Mouse (Mus musculus): ENCODE measurements around the gene Trap1.
A peak's percentile ranks its signal among the peaks of the same experiment; 100 is the strongest.
"Not testable (repeated sequence)": the region's sequence is repeated elsewhere in the genome, so short reads cannot be mapped to it uniquely, and the experiment has no call there.

The Trap1 gene

GRCm38 (mm10) chr16:4034476-4034875 is 43.2 kb downstream of the Trap1 start:
- no peak for DNase-seq

DNA sequence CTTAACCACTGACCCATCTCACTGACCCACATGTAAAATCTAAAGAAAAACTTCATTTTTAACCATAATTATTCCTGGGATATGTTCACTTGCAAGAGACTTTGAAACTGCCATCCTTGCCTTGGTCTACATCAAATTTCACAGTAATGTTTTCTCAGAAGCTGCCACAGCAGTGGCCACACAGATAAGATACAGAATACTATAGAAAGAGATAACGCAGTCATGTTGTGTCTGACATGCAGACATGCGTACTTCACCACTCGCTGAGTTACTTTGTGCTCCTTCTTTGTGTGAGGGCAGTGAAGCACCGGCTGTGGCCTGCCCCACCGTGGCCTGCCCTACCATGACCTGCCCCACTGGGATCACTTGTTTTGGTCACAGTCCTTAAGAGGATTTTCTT is 43.7 kb downstream of the Trap1 start:
- DNase-seq, result no peak

- DNase-seq, result no peak
These were observed 45.3 kb downstream of the Trap1 start for GRCm38 (mm10) chr16:4032341-4032748.

DNA sequence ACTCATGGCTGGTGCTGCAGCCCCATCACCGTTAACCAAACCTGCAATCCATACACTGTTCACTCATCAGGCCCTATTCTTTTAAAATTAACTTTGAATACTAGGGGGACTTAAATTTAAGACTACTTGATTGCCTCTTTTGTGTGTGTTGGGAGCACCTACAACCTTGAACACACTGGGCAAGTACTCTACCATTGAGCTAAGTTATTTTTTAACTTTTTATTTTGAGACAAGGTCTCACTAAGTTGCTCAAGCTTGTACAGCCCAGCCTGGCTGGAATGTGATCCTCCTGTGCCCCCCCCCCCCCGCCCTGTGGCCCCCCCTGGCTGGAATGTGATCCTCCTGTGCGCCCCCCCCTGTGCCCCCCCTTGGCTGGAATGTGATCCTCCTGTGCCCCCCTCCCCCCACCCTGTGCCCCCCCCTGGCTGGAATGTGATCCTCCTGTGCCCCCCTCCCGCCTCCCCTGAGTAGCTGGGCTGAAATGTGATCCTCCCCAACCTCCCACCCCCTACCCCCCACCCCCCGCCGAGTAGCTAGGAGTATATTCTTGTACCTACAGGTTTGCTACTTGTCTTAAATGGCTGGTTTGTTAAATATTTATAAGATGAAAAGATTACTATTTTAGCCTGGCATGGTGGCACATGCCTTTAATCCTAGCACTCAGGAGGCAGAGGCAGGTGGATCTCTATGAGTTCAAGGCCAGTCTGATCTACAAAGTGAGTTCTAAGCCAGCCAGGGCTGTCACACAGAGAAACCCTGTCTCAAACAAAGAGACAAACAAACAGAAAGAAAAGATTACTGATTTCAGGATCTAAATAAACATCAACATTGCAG is 46.0 kb downstream of the Trap1 start:
- no peak for DNase-seq

DNA sequence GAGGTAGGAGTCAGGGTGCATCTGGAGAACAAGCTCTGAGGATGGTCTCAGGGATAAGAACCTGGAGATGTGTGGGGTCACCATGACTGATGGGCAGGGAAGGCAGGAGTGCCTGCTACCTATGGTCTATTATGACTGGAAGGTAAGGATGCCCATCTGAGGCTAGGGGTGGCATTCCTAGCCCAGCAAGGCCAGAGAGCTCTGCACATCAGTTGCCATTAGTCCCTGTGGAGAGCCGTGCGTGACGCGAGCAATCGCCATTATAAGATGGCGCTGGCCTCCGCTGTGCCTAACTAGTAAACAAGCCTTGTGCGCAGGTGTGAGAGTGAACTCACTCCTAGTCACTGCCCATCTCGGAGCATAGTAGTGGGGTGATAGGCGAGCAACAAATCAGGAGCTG is 47.1 kb downstream of the Trap1 start:
- DNase-seq, result no peak

- no peak for DNase-seq
These were observed 48.2 kb downstream of the Trap1 start for GRCm38 (mm10) chr16:4029371-4029841.

GRCm38 (mm10) chr16:4027211-4027610 is 50.4 kb downstream of the Trap1 start:
- DNase-seq, result no peak

DNA sequence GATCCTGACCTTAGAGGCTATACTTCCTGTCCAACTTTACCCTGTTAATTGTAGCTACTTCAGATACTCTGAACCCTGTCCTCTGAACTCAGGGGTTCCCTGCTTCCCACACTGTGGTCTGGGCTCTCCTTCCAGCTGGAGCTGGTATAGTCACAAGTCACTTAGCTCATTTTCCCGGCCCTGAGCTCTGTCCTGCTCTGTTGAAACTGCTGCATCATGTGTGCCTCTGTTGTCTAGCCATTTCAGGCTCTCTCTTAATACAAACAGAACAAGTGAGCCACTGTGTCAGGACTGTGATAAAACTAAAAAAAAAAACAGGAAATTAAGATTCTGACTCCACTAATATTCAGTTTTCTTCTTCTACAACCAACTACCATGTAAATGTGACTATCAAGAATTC is 51.0 kb downstream of the Trap1 start:
- no peak for DNase-seq

GRCm38 (mm10) chr16:4022719-4023118 is 54.9 kb downstream of the Trap1 start:
- no peak for DNase-seq

- DNase-seq, result no peak
These were observed 56.4 kb downstream of the Trap1 start for GRCm38 (mm10) chr16:4021241-4021640.

DNA sequence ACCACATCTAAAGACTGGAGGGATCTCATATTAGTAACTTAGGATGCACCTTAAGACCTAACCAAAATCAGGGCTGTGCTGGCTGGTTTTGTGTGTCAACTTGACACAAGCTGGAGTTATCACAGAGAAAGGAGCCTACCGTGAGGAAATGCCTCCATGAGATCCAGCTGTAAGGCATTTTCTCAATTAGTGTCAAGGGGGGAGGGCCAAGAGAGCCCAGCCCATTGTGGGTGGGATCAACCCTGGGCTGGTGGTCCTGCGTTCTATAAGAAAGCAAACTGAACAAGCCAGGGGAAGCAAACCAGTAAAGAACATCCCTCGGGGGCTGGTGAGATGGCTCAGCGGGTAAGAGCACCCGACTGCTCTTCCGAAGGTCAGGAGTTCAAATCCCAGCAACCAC is 60.2 kb downstream of the Trap1 start:
- not testable (repeated sequence) for DNase-seq

DNA sequence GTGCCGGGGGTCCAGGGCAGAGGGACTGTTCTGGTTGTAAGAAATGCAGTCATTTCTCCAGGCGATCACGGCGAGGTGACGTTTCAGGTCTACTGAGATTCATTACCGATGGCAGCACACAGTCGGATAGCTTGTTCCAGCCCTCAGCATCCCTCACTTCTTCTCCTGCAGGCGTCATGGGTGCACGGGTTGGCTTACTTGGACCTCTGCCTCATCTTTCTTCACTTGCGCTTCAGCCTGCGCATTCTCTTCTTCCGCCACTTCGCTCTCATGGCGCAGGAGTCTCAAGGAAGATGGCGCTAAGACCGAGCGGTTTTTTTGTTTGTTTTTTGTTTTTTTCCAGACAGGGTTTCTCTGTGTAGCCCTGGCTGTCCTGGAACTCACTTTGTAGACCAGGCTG is 60.8 kb downstream of the Trap1 start:
- not testable (repeated sequence) for DNase-seq

GRCm38 (mm10) chr16:4014040-4014668 is 63.5 kb downstream of the Trap1 start:
- DNase-seq, result no peak

DNA sequence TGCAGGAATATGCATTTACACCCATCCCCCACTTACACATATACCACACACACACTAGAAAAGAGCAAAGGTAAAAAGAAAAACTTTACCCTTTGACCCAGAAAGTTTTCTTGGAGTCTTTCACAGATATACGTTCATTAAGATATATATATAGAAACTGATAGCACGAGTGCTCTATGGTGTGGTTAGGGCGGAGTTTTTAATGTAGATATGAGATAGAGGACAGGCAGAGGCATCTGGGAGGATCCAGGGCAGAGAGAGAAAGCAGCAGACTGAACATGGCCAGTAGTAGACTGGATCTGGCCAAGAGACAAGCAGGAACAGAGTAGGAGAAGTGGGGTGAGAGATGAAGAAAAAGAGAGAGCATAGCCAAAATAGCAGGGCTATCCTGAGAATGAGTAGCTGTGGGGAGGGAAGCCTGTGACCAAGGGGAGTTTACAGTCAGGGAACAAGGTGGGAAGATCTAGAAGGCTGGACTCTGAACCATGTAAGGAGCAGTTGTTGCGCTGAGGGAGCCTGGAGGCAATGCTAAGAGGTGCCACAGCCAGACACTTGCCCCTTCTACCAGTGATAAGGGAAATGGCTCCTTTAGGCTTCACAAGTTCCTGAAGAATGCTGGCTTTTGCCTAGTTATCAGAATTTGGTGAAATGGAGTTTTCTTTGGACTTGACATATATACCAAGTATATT is 64.6 kb downstream of the Trap1 start:
- DNase-seq, result no peak

DNA sequence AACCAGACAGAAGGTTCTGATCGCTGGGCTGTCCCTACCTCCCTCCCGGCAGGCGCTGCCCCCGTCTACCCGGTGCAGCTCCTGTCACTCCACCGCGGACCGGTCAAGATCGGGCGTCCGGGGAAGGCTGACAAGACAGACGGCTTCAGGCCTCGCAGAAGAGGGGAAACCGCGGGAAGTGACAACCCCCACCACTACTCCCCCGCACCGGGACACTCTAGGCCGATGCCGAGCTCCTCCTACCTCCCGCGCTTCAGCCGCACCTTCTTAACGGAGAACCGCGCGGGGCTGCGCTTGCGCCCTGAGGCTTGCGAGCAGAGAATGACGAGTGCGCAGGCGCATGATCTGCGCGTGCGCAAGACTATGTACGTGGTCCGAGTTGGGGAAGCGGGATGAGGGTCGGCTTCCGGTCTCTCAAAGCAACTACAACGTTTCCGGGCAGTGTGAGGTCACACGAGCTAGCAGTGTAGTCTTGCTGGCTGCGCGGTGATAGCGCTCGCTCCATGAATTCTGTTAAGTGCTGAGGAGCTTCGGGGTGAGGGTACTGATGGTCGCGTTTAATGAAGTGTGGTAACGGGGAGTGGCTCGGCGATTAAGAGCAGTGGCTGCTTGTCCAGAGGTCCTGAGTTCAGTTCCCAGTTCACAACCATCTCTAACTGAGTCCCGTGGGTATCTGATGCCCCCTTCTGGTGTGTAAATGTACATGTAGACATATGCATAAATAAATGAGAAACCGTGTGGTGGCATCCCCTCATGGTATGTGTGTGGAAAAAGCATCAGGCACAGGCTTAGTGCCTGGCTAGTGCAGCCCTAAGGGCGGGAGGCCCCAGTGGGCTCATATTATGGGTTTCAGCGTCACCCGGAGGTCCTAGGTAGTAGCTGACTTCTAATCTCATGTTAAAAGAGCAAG is 73.9 kb downstream of the Trap1 start, which contains the start of gene Slx4:
Gene Slx4 (minus strand): TSS at position 282 of the 910 bp plus-strand sequence.
- DNase-seq, result peak; percentile 98

Measured in cerebellum, postnatal 25 days (tissue).